Mouse (Mus musculus): ENCODE results near the gene Olfr776. TPM values are rescaled to one million over a fixed set of nuclear protein-coding genes. Genes with fewer than 3 reads are reported as not detected.
"Not testable (repeated sequence)": the region's sequence is repeated elsewhere in the genome, so short reads cannot be mapped to it uniquely, and the experiment has no call there.

The Olfr776 gene
- total RNA-seq (2021), result not detected

GRCm38 (mm10) chr10:129258827-129259226, at the start of gene Olfr776:
Gene Olfr776, plus strand, starts transcription at chr10:129259127.
- intact Hi-C loops (cut with DNase I), result no loop called here
- no peak for DNase-seq (ENCODE audit: low spot score in 2 of 2)

GRCm38 (mm10) chr10:129230737-129231136, 28.2 kb upstream of the Olfr776 start:
- peak in 1 of 2 experiments; percentile 6 for DNase-seq (ENCODE audit: low spot score in 2 of 2)
- intact Hi-C loops (cut with DNase I), result no loop called here

- DNase-seq (ENCODE audit: low spot score in 2 of 2), result no peak
- intact Hi-C loops (cut with DNase I), result no loop called here
Observed at GRCm38 (mm10) chr10:129235904-129236303, 23.0 kb upstream of the Olfr776 start, which contains the start of gene Olfr774. Gene Olfr774, plus strand, starts transcription at chr10:129236204.

GRCm38 (mm10) chr10:129248112-129248511, 10.8 kb upstream of the Olfr776 start, which contains the start of gene Olfr775:
Gene Olfr775, plus strand, starts transcription at chr10:129248412.
- intact Hi-C loops (cut with DNase I), result no loop called here

GRCm38 (mm10) chr10:129271081-129271535, 12.2 kb downstream of the Olfr776 start, which contains the start of gene Olfr777:
Gene Olfr777, minus strand, starts transcription at chr10:129271485.
- intact Hi-C loops (cut with DNase I), result no loop called here
- DNase-seq (ENCODE audit: low spot score in 2 of 2), result no peak

More at GRCm38 (mm10) chr10:129248112-129248511, 10.8 kb upstream of the Olfr776 start, which contains the start of gene Olfr775:
- no peak for DNase-seq (ENCODE audit: low spot score in 2 of 2)

- intact Hi-C loops (cut with DNase I); DNase-seq (ENCODE audit: low spot score in 2 of 2): not testable (repeated sequence)
Observed at GRCm38 (mm10) chr10:129312973-129313372, 54.0 kb downstream of the Olfr776 start.

- DNase-seq (ENCODE audit: low spot score in 2 of 2); intact Hi-C loops (cut with DNase I): not testable (repeated sequence)
Observed at GRCm38 (mm10) chr10:129313521-129313920, 54.6 kb downstream of the Olfr776 start.

Other genes starting within 250 kb of the Olfr776 start
- gene Olfr763, start 248.3 kb upstream of the Olfr776 start, total RNA-seq (2021), result not detected
- not detected for gene Olfr764-ps1, start 219.2 kb upstream of the Olfr776 start, total RNA-seq (2021)
- gene Olfr765, start 209.1 kb upstream of the Olfr776 start, total RNA-seq (2021), result not detected
- not detected for gene Olfr766-ps1, start 190.2 kb upstream of the Olfr776 start, total RNA-seq (2021)
- not detected for gene Olfr767, start 176.2 kb upstream of the Olfr776 start, total RNA-seq (2021)
- gene Olfr768, start 159.8 kb upstream of the Olfr776 start, total RNA-seq (2021), result not detected
- gene Olfr769, start 141.3 kb upstream of the Olfr776 start, total RNA-seq (2021), result not detected
- gene Olfr770, start 120.1 kb upstream of the Olfr776 start, total RNA-seq (2021), result not detected
- gene Olfr771, start 94.4 kb upstream of the Olfr776 start, total RNA-seq (2021), result not detected
- not detected for gene Olfr772, start 81.2 kb upstream of the Olfr776 start, total RNA-seq (2021)
- gene Olfr773, start 71.7 kb upstream of the Olfr776 start, total RNA-seq (2021), result not detected
- not detected for gene Olfr774, start 22.9 kb upstream of the Olfr776 start, total RNA-seq (2021)
- not detected for gene Olfr775, start 10.7 kb upstream of the Olfr776 start, total RNA-seq (2021)
- not detected for gene Olfr777, start 12.4 kb downstream of the Olfr776 start, total RNA-seq (2021)
- not detected for gene Olfr780, start 59.0 kb downstream of the Olfr776 start, total RNA-seq (2021)
- not detected for gene Olfr781, start 69.7 kb downstream of the Olfr776 start, total RNA-seq (2021)
- not detected for gene Olfr782, start 89.7 kb downstream of the Olfr776 start, total RNA-seq (2021)
- gene Olfr784, start 125.0 kb downstream of the Olfr776 start, total RNA-seq (2021), result under 1 TPM; 0.12 to 0.20 TPM
- not detected for gene Olfr785, start 146.3 kb downstream of the Olfr776 start, total RNA-seq (2021)
- gene Olfr786, start 168.2 kb downstream of the Olfr776 start, total RNA-seq (2021), result not detected
- not detected for gene Olfr787, start 202.7 kb downstream of the Olfr776 start, total RNA-seq (2021)
- gene Olfr788, start 211.9 kb downstream of the Olfr776 start, total RNA-seq (2021), result not detected
- not detected for gene Olfr789, start 225.6 kb downstream of the Olfr776 start, total RNA-seq (2021)
- gene Olfr790, start 239.4 kb downstream of the Olfr776 start, total RNA-seq (2021), result not detected